Mouse (Mus musculus) C2C12 (cell line): ENCODE measurements around the gene Abcb8.

Experiments used
- CEBPB ChIP-seq: IDR thresholded peaks from one replicate; pipeline ENCODE4 v1.6.1; 2011; ENCODE audit warnings: low read depth, mild to moderate bottlenecking, control low read depth, moderate library complexity
- CTCF ChIP-seq: IDR thresholded peaks from one replicate; pipeline ENCODE4 v1.5.1; 2011; ENCODE audit not compliant: control insufficient read depth, insufficient read depth, insufficient read length
- MAX ChIP-seq: IDR thresholded peaks from one replicate; pipeline ENCODE4 v1.6.1; 2011; ENCODE audit warnings: mild to moderate bottlenecking, control low read depth
- MYOG ChIP-seq: IDR thresholded peaks from one replicate; pipeline ENCODE4 v1.6.1; 2011; ENCODE audit not compliant: control insufficient read depth, insufficient read length; ENCODE audit errors: extremely low read depth
- USF1 ChIP-seq: IDR thresholded peaks from one replicate; pipeline ENCODE4 v1.6.1; 2011; ENCODE audit warnings: low read depth, mild to moderate bottlenecking, control low read depth, moderate library complexity

GRCm38 (mm10) chr5:24426556-24427284 lies 33.3 kb downstream of the Abcb8 start:
- TF ChIP-seq CTCF (no peak), CEBPB (no peak), USF1 (peak; percentile 63), MYOG (no peak), MAX (no peak)
